Mouse (Mus musculus) CH12F3 (cell line): Measurements from ENCODE around the gene 3110021N24Rik.

ENCODE experiments used
- in situ Hi-C: fragments of 300-500 bp; cut with MboI; formaldehyde crosslinking; loops from 2 replicates; pipeline ENCODE4 v1.14.3; 2020; ENCODE audit warnings: low sequenced_read_pairs

Gene 3110021N24Rik

GRCm38 (mm10) chr4:108790507-108790906 lies 71.1 kb downstream of the 3110021N24Rik start:
- in situ Hi-C loops: no loop called here

GRCm38 (mm10) chr4:108793941-108794340 lies 74.5 kb downstream of the 3110021N24Rik start:
- in situ Hi-C loops: no loop called here

- in situ Hi-C loops: no loop called here
These were observed 77.3 kb downstream of the 3110021N24Rik start for GRCm38 (mm10) chr4:108796701-108797100.

- in situ Hi-C loops: no loop called here
These were observed 78.8 kb downstream of the 3110021N24Rik start for GRCm38 (mm10) chr4:108798083-108798830.

GRCm38 (mm10) chr4:108803535-108803934 lies 84.1 kb downstream of the 3110021N24Rik start:
- in situ Hi-C loops: no loop called here

GRCm38 (mm10) chr4:108811142-108811541 lies 91.7 kb downstream of the 3110021N24Rik start:
- in situ Hi-C loops: no loop called here

GRCm38 (mm10) chr4:108811550-108811949 lies 92.1 kb downstream of the 3110021N24Rik start:
- in situ Hi-C loops: no loop called here

GRCm38 (mm10) chr4:108825677-108826076 lies 106.2 kb downstream of the 3110021N24Rik start:
- in situ Hi-C loops: no loop called here

- in situ Hi-C loops: no loop called here
These were observed 106.6 kb downstream of the 3110021N24Rik start for GRCm38 (mm10) chr4:108826096-108826495.

- in situ Hi-C loops: no loop called here
These were observed 107.2 kb downstream of the 3110021N24Rik start for GRCm38 (mm10) chr4:108826643-108827042.

- in situ Hi-C loops: no loop called here
These were observed 111.2 kb downstream of the 3110021N24Rik start for GRCm38 (mm10) chr4:108830698-108831097.
